Mouse (Mus musculus): ENCODE measurements around the gene Ubl3.

The Ubl3 gene

DNA sequence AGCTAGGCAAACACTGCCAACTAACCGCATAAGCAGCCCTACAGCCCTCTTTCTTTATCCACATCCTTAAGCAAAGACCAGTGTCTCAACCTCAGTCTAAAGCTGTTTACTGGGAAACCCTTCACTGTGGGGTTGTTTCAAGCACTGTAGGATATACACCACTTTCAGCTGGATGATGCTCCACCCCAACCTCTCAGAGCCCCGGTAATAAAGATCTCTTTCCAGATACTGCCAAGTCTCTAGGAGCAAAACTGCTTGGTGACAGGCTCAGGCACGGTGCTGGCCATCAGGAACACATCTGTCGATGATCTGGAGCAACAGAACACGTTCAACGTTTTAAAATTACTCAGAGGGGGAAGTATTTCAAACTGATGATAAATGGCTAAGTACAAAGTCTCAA is 25.0 kb downstream of the Ubl3 start:
- DNase-seq (ENCODE audit: low spot score in 2 of 2) = no peak

- no peak for DNase-seq (ENCODE audit: low spot score in 2 of 2)
Observed at GRCm38 (mm10) chr5:148526631-148527030, 26.0 kb downstream of the Ubl3 start.

GRCm38 (mm10) chr5:148523202-148523971 is 29.2 kb downstream of the Ubl3 start:
- no peak for DNase-seq (ENCODE audit: low spot score in 2 of 2)

DNA sequence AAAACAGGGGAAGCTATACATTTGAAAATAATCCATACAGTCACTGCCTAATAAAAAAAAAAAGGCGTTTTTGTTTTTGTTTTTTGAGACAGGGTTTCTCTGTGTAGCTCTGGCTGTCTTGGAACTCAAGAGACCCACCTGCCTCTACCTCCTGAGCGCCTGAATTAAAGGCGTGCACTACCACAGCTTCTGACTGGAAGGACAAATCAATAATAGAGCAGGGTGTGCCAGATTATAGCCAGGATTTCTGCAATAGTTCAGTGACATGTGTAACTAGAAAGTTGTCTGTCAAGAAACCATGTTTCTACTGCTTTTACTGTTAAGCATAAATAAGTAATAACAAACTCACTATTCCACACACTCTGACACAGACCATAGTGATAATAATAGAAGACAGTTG is 30.2 kb downstream of the Ubl3 start:
- DNase-seq (ENCODE audit: low spot score in 2 of 2) = no peak

- no peak for DNase-seq (ENCODE audit: low spot score in 2 of 2)
Observed at GRCm38 (mm10) chr5:148517445-148517844, 35.1 kb downstream of the Ubl3 start.

DNA sequence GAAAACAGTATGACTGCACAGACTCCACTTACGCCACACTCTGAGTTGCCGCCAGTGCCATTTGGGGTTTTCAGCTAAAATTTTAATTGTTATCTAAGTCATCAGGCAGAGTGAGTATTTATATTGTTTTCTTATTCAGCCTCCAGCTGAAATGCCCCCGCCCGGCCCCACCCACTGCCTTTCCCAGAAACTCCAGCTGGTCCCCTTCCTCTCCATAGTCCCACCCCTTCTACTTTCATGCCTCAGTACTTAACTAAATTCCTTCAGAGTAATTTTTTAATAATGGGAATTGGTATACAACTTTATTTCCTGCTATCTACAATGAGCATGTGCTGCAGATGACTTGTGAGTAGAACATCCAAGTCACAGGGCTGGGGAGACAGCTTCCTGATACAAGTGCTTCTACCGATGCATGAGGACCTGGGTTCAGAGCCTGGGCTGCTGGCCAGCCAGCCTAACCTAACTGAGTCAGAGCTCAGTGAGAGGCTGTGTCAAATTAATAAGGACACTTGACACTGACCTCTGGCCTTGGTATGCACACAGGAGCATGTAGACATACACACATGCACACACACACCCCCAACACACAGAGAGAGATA is 40.4 kb downstream of the Ubl3 start:
- no peak for DNase-seq (ENCODE audit: low spot score in 2 of 2)

GRCm38 (mm10) chr5:148510265-148510664 is 42.3 kb downstream of the Ubl3 start:
- no peak for DNase-seq (ENCODE audit: low spot score in 2 of 2)

GRCm38 (mm10) chr5:148509731-148510130 is 42.9 kb downstream of the Ubl3 start:
- no peak for DNase-seq (ENCODE audit: low spot score in 2 of 2)

DNA sequence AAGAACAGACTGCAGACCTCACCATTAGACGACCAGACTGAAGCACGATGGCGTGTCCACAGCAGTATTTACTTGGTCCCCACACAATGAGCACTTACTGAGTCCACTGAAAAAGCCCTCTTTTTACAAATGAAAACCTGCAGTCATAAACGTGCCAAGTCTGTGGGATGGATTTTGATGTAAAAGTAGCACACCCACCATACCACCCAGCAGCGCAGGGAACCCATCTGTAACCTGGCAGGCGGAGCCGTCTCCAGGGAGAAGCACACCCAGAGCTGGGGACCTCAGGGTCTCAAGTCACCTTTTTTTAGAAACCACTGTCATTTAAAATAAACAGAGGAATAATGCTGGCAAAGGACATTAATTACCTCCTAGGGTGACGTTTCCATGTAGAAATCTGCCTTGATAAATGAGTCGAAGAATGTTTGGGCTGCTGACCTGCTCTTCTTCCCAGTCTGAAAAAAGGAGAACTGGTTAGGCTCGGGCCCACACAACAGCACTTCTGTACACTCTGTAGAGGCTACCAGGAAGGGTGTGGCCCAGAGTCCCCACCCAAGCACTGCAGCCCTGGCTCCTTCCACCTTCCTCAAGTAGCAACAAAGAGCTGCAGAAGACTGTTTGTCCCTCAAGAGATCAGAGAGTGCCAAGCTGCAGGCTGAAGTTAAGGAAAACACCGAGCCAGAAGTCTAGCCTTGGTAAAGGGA is 43.5 kb downstream of the Ubl3 start:
- DNase-seq (ENCODE audit: low spot score in 2 of 2) = peak in 1 of 2 experiments; percentile 38

DNA sequence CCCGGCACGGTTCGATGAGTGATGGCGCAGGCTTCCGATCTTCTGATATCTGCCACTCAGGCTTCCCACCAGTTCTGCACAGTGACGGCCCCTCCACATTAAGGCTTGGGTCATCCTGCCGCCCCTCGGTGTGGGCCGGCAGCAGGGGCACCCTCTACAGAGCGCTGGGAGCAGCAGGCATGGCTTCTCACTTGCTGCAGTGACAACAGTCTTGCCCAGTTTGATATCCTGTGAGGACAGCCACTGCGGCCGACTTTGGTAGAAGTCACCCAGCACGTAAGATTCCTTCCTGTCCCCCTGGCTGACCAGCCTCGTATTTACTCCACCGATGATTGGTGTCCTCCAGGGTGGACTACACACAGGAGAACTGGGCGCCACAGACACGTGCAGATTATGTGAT is 47.2 kb downstream of the Ubl3 start:
- no peak for DNase-seq (ENCODE audit: low spot score in 2 of 2)

GRCm38 (mm10) chr5:148502237-148502636 is 50.4 kb downstream of the Ubl3 start:
- no peak for DNase-seq (ENCODE audit: low spot score in 2 of 2)

GRCm38 (mm10) chr5:148501228-148501957 is 51.2 kb downstream of the Ubl3 start:
- no peak for DNase-seq (ENCODE audit: low spot score in 2 of 2)

GRCm38 (mm10) chr5:148500516-148500915 is 52.1 kb downstream of the Ubl3 start:
- DNase-seq (ENCODE audit: low spot score in 2 of 2) = no peak

DNA sequence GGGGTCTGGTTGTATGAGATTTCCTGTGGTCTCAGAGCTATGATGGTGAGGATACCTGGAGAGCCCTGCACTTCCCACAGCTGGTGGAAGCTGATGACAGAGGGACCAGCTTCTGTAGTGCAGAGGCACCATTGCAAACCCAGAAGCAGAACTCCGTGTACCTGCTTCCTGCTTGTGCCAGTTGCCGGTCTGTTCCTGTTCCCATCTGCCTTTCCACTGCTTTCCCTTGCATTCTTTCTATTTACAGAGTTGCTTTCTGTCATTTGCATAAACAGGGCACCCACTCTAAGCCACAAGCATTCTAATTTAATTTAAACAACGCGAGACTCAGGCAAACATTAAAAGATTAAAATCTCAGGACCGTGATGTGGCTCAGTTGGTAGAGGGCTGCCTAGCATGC is 53.0 kb downstream of the Ubl3 start:
- DNase-seq (ENCODE audit: low spot score in 2 of 2) = no peak

DNA sequence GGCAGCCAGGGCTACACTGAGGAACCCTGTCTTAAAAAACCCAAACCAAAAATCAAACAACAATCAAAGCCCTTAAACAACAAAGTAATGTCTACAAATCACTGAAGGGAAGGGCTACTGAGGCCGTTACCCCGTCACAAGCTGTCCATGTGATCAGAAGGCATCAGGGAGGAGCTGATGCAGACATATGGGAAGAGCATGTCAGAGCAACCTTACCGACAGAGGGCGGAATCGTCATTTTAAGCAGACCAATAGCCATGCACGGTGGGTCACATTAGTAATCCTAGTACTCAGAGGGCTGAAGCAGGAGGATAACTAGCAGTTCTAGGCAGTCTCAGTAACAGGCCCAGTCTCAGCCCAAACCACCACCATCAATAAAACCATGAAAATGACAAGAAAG is 56.6 kb downstream of the Ubl3 start:
- no peak for DNase-seq (ENCODE audit: low spot score in 2 of 2)

DNA sequence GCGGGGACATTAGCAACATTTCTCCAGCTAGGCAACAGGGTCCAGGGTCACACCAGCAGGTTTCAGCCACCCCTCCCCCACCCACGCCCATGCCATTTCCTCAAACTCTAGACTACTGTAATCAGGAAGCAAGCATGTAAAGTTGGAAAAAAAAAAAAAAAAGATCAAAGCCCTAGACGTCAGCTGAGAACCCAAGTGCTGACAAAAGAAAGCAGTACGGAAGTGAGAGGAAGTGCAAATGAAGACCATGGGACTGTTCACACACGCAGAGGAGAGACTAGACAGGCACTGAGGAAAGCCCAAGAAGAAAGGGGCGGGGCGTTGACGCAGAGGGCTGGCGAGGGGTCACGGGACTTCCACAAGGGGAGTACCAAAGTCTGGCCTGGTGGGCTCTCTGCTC is 57.4 kb downstream of the Ubl3 start:
- no peak for DNase-seq (ENCODE audit: low spot score in 2 of 2)

DNA sequence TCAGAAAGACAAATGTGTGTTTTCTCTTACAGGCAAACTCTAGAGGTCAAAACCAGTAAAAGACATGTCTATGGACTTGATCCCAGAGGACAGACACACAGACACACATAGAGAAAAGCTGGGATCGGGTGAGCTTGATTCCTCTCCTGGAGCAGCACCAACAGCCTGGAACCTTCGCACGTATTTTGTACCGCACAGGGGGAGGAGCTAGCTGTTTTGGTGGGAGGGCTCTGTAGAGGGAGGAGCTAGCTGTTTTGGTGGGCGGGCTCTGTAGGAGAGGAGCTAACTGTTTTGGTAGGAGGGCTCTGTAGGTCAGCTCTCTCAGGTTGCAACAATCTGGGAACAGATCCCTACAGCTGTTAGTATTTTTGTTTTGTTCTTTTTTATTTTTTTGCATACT is 58.3 kb downstream of the Ubl3 start:
- DNase-seq (ENCODE audit: low spot score in 2 of 2) = no peak

GRCm38 (mm10) chr5:148493025-148493424 is 59.6 kb downstream of the Ubl3 start:
- no peak for DNase-seq (ENCODE audit: low spot score in 2 of 2)

GRCm38 (mm10) chr5:148490391-148490790 is 62.2 kb downstream of the Ubl3 start:
- DNase-seq (ENCODE audit: low spot score in 2 of 2) = no peak

GRCm38 (mm10) chr5:148489724-148490193 is 62.8 kb downstream of the Ubl3 start:
- DNase-seq (ENCODE audit: low spot score in 2 of 2) = no peak

DNA sequence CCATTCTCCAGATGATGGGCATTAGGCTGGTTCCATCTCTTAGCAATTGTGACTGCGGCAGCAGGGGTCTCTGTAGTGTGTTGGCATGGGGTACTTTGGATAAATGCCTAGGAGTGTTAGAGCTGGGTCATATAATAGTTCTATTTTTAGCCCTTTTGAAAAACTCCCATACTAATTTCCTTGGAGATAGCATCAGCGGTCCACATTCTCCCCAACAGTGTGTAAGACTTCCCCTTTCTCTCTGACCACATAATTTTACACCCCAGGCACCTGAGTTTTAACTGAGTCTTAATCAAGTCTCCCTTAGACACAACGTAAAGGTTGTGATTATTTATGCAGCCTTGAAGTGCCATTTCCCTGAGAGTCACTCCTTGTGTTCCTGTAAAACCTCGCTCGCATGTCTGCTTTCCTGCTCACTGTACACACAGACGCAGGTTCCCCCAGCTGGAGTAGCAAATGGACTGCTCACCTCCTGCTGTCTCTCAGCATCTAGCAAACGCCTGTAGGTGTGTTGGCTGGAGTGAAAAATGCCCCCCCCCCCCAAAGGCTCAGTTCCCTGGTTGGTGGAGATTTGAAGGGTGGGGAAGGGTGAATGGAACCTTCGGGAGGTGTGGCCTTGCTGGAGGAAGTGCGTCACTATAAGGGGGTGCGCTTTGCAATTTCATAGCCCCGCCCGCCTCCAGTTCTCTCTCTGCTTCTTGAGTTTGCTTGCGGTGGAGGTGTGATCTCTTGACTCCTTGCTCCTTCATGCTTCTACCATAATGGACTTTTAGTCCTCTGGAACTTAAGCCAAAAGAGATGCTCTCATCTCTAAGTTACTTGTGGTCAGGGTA is 63.5 kb downstream of the Ubl3 start:
- DNase-seq (ENCODE audit: low spot score in 2 of 2) = no peak

Measured in spleen, postnatal 14 days (tissue).